Mouse (Mus musculus): ENCODE data around the gene Kiss1r.

DNA sequence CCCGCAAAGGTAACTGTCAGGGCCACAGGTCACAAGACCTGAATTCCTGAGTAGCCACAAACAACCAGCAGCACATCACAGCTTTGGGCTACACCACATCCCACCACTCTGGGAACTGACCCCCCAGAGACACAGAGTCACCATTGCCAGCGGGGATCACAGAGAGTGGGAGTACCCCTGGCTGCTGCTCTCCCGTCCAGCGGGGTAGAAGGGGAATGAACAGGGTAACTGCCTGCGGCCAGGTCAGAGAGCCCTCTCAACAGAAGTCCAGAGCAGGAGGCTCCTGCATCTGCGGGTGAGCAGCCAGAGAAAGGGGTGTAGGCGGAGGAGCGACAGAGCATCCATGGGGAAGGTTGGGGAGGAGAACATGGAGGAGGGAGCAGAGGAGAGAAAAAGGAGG, 690 bp upstream of the Kiss1r start:
- no peak for TF ChIP-seq CTCF (IDR thresholded peaks at IDR 0.05; ENCODE audit: extremely low read depth, insufficient read length, insufficient replicate concordance, low read depth, low read length)
- TF ChIP-seq POLR2A (IDR thresholded peaks at IDR 0.05; ENCODE audit: low read depth, low read length): no peak
